Mouse (Mus musculus) liver, adult 2 months (tissue): ENCODE results near the gene Zbtb17. TPM values are rescaled to one million over a fixed set of nuclear protein-coding genes. Genes with fewer than 3 reads are reported as not detected.

Source experiments
- DNase-seq: peaks from one replicate; pipeline ENCODE4 v3.0.0-alpha.2; 2011; ENCODE audit warnings: low read depth, low spot score; ENCODE audit errors: extremely low read depth
- H3K27ac ChIP-seq: fragments of 200-500 bp; replicated peaks from 2 replicates; pipeline ENCODE4 v1.5.1; 2012; ENCODE audit warnings: low read depth, mild to moderate bottlenecking, control low read depth, inconsistent platforms, low read length; ENCODE audit not compliant: insufficient read depth
- H3K27me3 ChIP-seq: fragments of 200-500 bp; 2 replicates; pipeline ENCODE4 v1.6.1; 2012; ENCODE audit warnings: mild to moderate bottlenecking, moderate library complexity, low read length, inconsistent platforms; ENCODE audit not compliant: control insufficient read depth, insufficient read depth
- H3K36me3 ChIP-seq: fragments of 200-500 bp; 2 replicates; pipeline ENCODE4 v1.6.1; 2012; ENCODE audit warnings: low read length, inconsistent platforms; ENCODE audit not compliant: control insufficient read depth, insufficient read depth
- H3K4me1 ChIP-seq: fragments of 200-500 bp; 2 replicates; pipeline ENCODE4 v1.6.1; 2011; ENCODE audit warnings: low read length; ENCODE audit not compliant: control insufficient read depth, insufficient read depth
- H3K4me3 ChIP-seq: fragments of 200-500 bp; 2 replicates; pipeline ENCODE4 v1.5.1; 2011; ENCODE audit warnings: low read depth, mild to moderate bottlenecking, control low read depth, low read length, moderate library complexity; ENCODE audit not compliant: insufficient read depth
- H3K79me2 ChIP-seq: fragments of 200-500 bp; 2 replicates; pipeline ENCODE4 v1.6.1; 2012; ENCODE audit warnings: inconsistent platforms, mild to moderate bottlenecking, low read length, moderate library complexity; ENCODE audit not compliant: control insufficient read depth, insufficient read depth
- H3K9ac ChIP-seq: fragments of 200-500 bp; 2 replicates; pipeline ENCODE4 v1.6.1; 2012; ENCODE audit warnings: low read depth, mild to moderate bottlenecking, control low read depth, inconsistent platforms, low read length
- CTCF ChIP-seq: fragments of 200-500 bp; IDR thresholded peaks from 2 replicates; pipeline ENCODE4 v1.5.1; 2011; ENCODE audit warnings: low read depth, low read length, control low read depth
- POLR2A ChIP-seq: fragments of 200-500 bp; IDR thresholded peaks from 2 replicates; pipeline ENCODE4 v1.6.1; 2011; ENCODE audit warnings: low read length, control low read depth; ENCODE audit not compliant: insufficient read depth; ENCODE audit errors: extremely low read depth
- WGBS: fragments of 180-500 bp; shearing (Covaris S2); methylation state at CpG from one replicate; pipeline ENCODE4 v1.1.7; 2018; 5-methylcytosine and 5-hydroxymethylcytosine counted together
- polyA plus RNA-seq: library from polyadenylated mRNA; depleted of rRNA; stranded (reverse); fragments of >200 nt; gene quantifications from 2 replicates; pipeline ENCODE4 v1.2.3, GENCODE M21; 2012
- total RNA-seq: library from RNA; depleted of rRNA; stranded (reverse); fragments of >200 nt; gene quantifications from 2 replicates; pipeline ENCODE4 v1.2.3, GENCODE M21; 2014

Gene Zbtb17
- total and polyA plus RNA-seq, 2 experiments, result 7.3 to 16.8 TPM

- DNase-seq, result no peak
- no peak overlapping the region for H3K4me3 ChIP-seq
- H3K9ac ChIP-seq, result no peak overlapping the region
- peaks cover 8% of the 10 kb centered on the region for H3K4me1 ChIP-seq
- H3K27me3 ChIP-seq, result no peaks in the 10 kb centered on the region
- H3K79me2 ChIP-seq, result peaks cover 13% of the 10 kb centered on the region; the same call in 1 of the 2 replicates
- TF ChIP-seq POLR2A (no peak), CTCF (no peak)
- H3K27ac ChIP-seq, result no peak overlapping the region
- WGBS, result 94% methylated on average over 2 of the region's 2 CpGs
- no peaks in the 10 kb centered on the region for H3K36me3 ChIP-seq
These were observed 6.8 kb downstream of the Zbtb17 start for GRCm38 (mm10) chr4:141451251-141451650.

GRCm38 (mm10) chr4:141451916-141452450 lies 7.5 kb downstream of the Zbtb17 start:
- no peak overlapping the region for H3K9ac ChIP-seq
- peaks cover 11% of the 10 kb centered on the region; the same call in 1 of the 2 replicates for H3K79me2 ChIP-seq
- peaks cover 8% of the 10 kb centered on the region for H3K4me1 ChIP-seq
- peak; percentile 99 for DNase-seq
- no peaks in the 10 kb centered on the region for H3K36me3 ChIP-seq
- TF ChIP-seq CTCF (no peak), POLR2A (no peak)
- peak overlapping the region; percentile 57 for H3K27ac ChIP-seq
- H3K27me3 ChIP-seq, result no peaks in the 10 kb centered on the region
- 23% methylated on average over 9 of the region's 9 CpGs for WGBS
- H3K4me3 ChIP-seq, result no peak overlapping the region

GRCm38 (mm10) chr4:141454581-141455350 lies 10.3 kb downstream of the Zbtb17 start:
- H3K9ac ChIP-seq, result no peak overlapping the region
- peaks cover 8% of the 10 kb centered on the region for H3K4me1 ChIP-seq
- H3K36me3 ChIP-seq, result no peaks in the 10 kb centered on the region
- TF ChIP-seq POLR2A (no peak), CTCF (no peak)
- H3K79me2 ChIP-seq, result peaks cover 11% of the 10 kb centered on the region; the same call in 1 of the 2 replicates
- 51% methylated on average over 14 of the region's 14 CpGs for WGBS
- no peaks in the 10 kb centered on the region for H3K27me3 ChIP-seq
- no peak overlapping the region for H3K27ac ChIP-seq
- DNase-seq, result peak; percentile 80
- no peak overlapping the region for H3K4me3 ChIP-seq

GRCm38 (mm10) chr4:141455526-141455925 lies 11.1 kb downstream of the Zbtb17 start:
- no peaks in the 10 kb centered on the region for H3K36me3 ChIP-seq
- no peak for TF ChIP-seq CTCF
- no peak for TF ChIP-seq POLR2A
- peaks cover 11% of the 10 kb centered on the region; the same call in 1 of the 2 replicates for H3K79me2 ChIP-seq
- H3K4me1 ChIP-seq, result peaks cover 8% of the 10 kb centered on the region
- no peak overlapping the region for H3K27ac ChIP-seq
- whole genome bisulfite sequencing, result 90% methylated on average over 4 of the region's 4 CpGs
- H3K4me3 ChIP-seq, result no peak overlapping the region
- H3K9ac ChIP-seq, result no peak overlapping the region
- no peak for DNase-seq
- H3K27me3 ChIP-seq, result no peaks in the 10 kb centered on the region

- Histone ChIP-seq H3K36me3 (no peaks in the 10 kb centered on the region), H3K27me3 (no peaks in the 10 kb centered on the region), H3K27ac (no peak overlapping the region), H3K4me3 (no peak overlapping the region), H3K79me2 (peaks cover 11% of the 10 kb centered on the region; the same call in 1 of the 2 replicates), H3K4me1 (peaks cover 6% of the 10 kb centered on the region), H3K9ac (no peak overlapping the region)
- peak; percentile 69 for DNase-seq
- WGBS, result 83% methylated on average over 14 of the region's 14 CpGs
- TF ChIP-seq POLR2A, result no peak
These were observed 11.9 kb downstream of the Zbtb17 start for GRCm38 (mm10) chr4:141456193-141456938.
